Mouse (Mus musculus) lung, embryonic 15.5 days (tissue): ENCODE data around the gene Dclk1. TPM values are rescaled to one million over a fixed set of nuclear protein-coding genes. Genes with fewer than 3 reads are reported as not detected.

Experiments
- ATAC-seq: fragments of 200-750 bp; cut with Nextera tagmentation; 2 replicates; pipeline ENCODE4 v1.8.0; 2017; ENCODE audit warnings: moderate number of reproducible peaks, borderline replicate concordance; ENCODE audit not compliant: low FRiP score, low TSS enrichment; ENCODE audit errors: extremely low read depth
- H3K27ac ChIP-seq: fragments of 300-500 bp; sonication (generic); 2 replicates; pipeline ENCODE4 v1.5.1; 2015; ENCODE audit warnings: moderate library complexity, mild to moderate bottlenecking, inconsistent platforms
- H3K27me3 ChIP-seq: fragments of 300-500 bp; sonication (generic); 2 replicates; pipeline ENCODE4 v1.6.1; 2015; ENCODE audit warnings: inconsistent platforms
- H3K36me3 ChIP-seq: fragments of 300-500 bp; sonication (generic); 2 replicates; pipeline ENCODE4 v1.6.1; 2015; ENCODE audit warnings: inconsistent platforms
- H3K4me1 ChIP-seq: fragments of 300-500 bp; sonication (generic); 2 replicates; pipeline ENCODE4 v1.6.1; 2015; ENCODE audit warnings: inconsistent platforms
- H3K4me2 ChIP-seq: fragments of 300-500 bp; sonication (generic); 2 replicates; pipeline ENCODE4 v1.6.1; 2015; ENCODE audit warnings: inconsistent platforms, mild to moderate bottlenecking, moderate library complexity
- H3K4me3 ChIP-seq: fragments of 300-500 bp; sonication (generic); 2 replicates; pipeline ENCODE4 v1.5.1; 2015; ENCODE audit warnings: mild to moderate bottlenecking, inconsistent platforms
- H3K9ac ChIP-seq: fragments of 300-500 bp; sonication (generic); 2 replicates; pipeline ENCODE4 v1.6.1; 2015; ENCODE audit warnings: inconsistent platforms
- H3K9me3 ChIP-seq: fragments of 300-500 bp; sonication (generic); 2 replicates; pipeline ENCODE4 v1.6.1; 2016; ENCODE audit warnings: inconsistent platforms
- WGBS: fragments of 180-500 bp; shearing (Covaris S2); methylation state at CpG from one replicate; pipeline ENCODE4 v1.1.7; 2015; 5-methylcytosine and 5-hydroxymethylcytosine counted together
- polyA plus RNA-seq: library from polyadenylated mRNA; unstranded; fragments of >200 nt; fragmentation: Nextera tagmentation; extraction: Ambion mirVana; gene quantifications from 2 replicates; pipeline ENCODE4 v1.2.1, GENCODE M21; 2015

The Dclk1 gene
- polyA plus RNA-seq, 1 experiment from 2014 or later, result 10.7 TPM

DNA sequence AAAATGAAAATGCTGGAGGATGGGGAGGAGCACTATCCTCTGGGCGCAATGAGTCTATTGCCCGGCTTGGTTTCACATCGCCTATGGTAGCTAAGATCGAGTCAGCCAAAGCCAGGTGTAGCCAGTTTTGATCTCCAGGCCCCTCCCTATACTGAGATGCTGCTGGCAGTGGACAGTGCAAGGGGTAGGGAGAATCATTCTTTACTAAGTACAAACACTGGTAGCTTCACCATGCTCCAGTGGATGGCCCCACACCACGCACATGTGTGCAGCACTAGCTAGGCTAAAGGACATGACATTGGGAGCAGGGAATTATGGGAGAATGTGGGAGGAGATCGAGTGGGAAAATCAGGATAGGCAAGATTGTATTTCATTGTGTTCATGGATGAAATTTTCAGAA lies 176.7 kb downstream of the Dclk1 start:
- Histone ChIP-seq H3K27ac (no peak overlapping the region), H3K4me1 (peaks cover 11% of the 10 kb centered on the region), H3K4me3 (no peak overlapping the region), H3K9ac (no peak overlapping the region), H3K9me3 (no peaks in the 10 kb centered on the region), H3K4me2 (no peak overlapping the region), H3K27me3 (no peaks in the 10 kb centered on the region), H3K36me3 (no peaks in the 10 kb centered on the region)
- 78% methylated on average over 6 of the region's 6 CpGs for WGBS
- no peak for ATAC-seq

GRCm38 (mm10) chr3:55419334-55419733 lies 177.2 kb downstream of the Dclk1 start:
- H3K4me2 ChIP-seq, result no peak overlapping the region
- H3K27me3 ChIP-seq, result no peaks in the 10 kb centered on the region
- H3K4me1 ChIP-seq, result peaks cover 14% of the 10 kb centered on the region
- no peak for ATAC-seq
- no peak overlapping the region for H3K4me3 ChIP-seq
- no peaks in the 10 kb centered on the region for H3K9me3 ChIP-seq
- 29% methylated on average over 3 of the region's 3 CpGs for whole genome bisulfite sequencing
- no peak overlapping the region for H3K9ac ChIP-seq
- no peak overlapping the region for H3K27ac ChIP-seq
- H3K36me3 ChIP-seq, result no peaks in the 10 kb centered on the region

DNA sequence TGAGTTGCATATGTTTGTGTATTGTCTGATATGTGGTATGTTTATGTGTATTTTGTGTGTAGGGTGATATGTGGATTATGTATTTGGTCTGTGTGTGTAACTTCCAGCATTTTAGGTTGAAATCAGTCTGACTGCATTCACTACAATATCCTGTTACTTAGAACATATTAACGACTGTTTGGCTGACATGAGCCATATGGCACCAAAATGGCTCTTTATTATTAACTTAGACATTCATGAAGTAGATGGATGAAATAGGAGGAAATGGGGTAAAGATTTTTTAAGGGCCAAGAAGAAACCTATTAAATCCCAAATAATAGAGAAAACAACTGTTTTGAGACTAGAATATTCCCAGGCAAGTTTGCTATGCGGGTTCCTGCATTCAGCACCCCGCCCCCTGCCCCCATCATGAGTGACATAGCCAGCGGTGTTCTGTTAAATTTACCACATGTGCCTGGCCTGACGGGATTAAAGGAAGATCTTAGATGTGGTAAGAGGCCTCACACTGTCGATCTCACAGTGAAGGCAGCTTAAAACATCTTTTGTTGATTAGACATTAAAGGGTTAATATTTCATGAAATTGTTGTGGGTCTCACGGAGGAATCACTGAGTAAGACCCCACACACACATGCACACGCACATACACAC lies 178.4 kb downstream of the Dclk1 start:
- H3K27ac ChIP-seq, result no peak overlapping the region
- H3K4me1 ChIP-seq, result peaks cover 12% of the 10 kb centered on the region
- H3K9ac ChIP-seq, result no peak overlapping the region
- WGBS, result 41% methylated on average over 8 of the region's 8 CpGs
- ATAC-seq, result no peak
- H3K27me3 ChIP-seq, result no peaks in the 10 kb centered on the region
- H3K4me3 ChIP-seq, result no peak overlapping the region
- no peaks in the 10 kb centered on the region for H3K9me3 ChIP-seq
- no peaks in the 10 kb centered on the region for H3K36me3 ChIP-seq
- no peak overlapping the region for H3K4me2 ChIP-seq

- Histone ChIP-seq H3K4me1 (peaks cover 10% of the 10 kb centered on the region), H3K36me3 (no peaks in the 10 kb centered on the region), H3K9me3 (no peaks in the 10 kb centered on the region), H3K27ac (no peak overlapping the region), H3K9ac (no peak overlapping the region), H3K27me3 (no peaks in the 10 kb centered on the region), H3K4me2 (no peak overlapping the region), H3K4me3 (no peak overlapping the region)
- 31% methylated on average over 11 of the region's 11 CpGs for WGBS
- no peak for ATAC-seq
These were observed 181.7 kb downstream of the Dclk1 start for GRCm38 (mm10) chr3:55423640-55424397.

- no peaks in the 10 kb centered on the region for H3K9me3 ChIP-seq
- 90% methylated on average over 2 of the region's 2 CpGs for WGBS
These were observed 187.9 kb downstream of the Dclk1 start for GRCm38 (mm10) chr3:55430022-55430549.

DNA sequence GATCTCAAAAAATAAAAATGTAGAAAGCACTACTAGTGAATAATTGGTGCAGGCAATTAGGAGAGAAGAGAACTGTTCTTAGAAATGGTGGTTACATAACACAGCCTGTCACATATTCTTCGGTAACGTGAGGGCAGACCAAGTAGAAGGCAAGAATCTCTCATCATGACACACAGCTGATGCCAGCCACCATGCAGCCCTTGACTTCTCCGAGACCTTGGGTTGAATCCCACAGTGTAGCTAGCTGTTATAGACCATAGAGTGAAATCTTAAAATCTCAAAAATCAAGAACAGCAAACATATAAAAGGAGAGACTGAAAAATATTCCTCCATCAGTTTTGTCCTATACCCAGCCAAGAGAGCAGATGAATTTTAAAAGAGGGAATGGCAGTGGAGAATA lies 189.1 kb downstream of the Dclk1 start:
- no peak overlapping the region for H3K4me2 ChIP-seq
- H3K4me1 ChIP-seq, result no peaks in the 10 kb centered on the region
- 83% methylated on average over 3 of the region's 3 CpGs for WGBS
- H3K27me3 ChIP-seq, result no peaks in the 10 kb centered on the region
- no peak overlapping the region for H3K27ac ChIP-seq
- no peak overlapping the region for H3K9ac ChIP-seq
- H3K4me3 ChIP-seq, result no peak overlapping the region
- ATAC-seq, result no peak
- H3K36me3 ChIP-seq, result no peaks in the 10 kb centered on the region
- no peaks in the 10 kb centered on the region for H3K9me3 ChIP-seq

More at GRCm38 (mm10) chr3:55430022-55430549, 187.9 kb downstream of the Dclk1 start:
- no peak overlapping the region for H3K4me2 ChIP-seq
- H3K36me3 ChIP-seq, result no peaks in the 10 kb centered on the region
- H3K4me1 ChIP-seq, result no peaks in the 10 kb centered on the region
- no peaks in the 10 kb centered on the region for H3K27me3 ChIP-seq
- H3K4me3 ChIP-seq, result no peak overlapping the region
- no peak overlapping the region for H3K9ac ChIP-seq
- no peak for ATAC-seq
- H3K27ac ChIP-seq, result no peak overlapping the region

GRCm38 (mm10) chr3:55434276-55434675 lies 192.1 kb downstream of the Dclk1 start:
- no peak overlapping the region for H3K4me2 ChIP-seq
- no peaks in the 10 kb centered on the region for H3K9me3 ChIP-seq
- no peak overlapping the region for H3K4me3 ChIP-seq
- no peaks in the 10 kb centered on the region for H3K4me1 ChIP-seq
- ATAC-seq, result no peak
- H3K27me3 ChIP-seq, result no peaks in the 10 kb centered on the region
- no peak overlapping the region for H3K27ac ChIP-seq
- WGBS, result 67% methylated on average over 1 of the region's 1 CpGs
- H3K36me3 ChIP-seq, result no peaks in the 10 kb centered on the region
- H3K9ac ChIP-seq, result no peak overlapping the region

DNA sequence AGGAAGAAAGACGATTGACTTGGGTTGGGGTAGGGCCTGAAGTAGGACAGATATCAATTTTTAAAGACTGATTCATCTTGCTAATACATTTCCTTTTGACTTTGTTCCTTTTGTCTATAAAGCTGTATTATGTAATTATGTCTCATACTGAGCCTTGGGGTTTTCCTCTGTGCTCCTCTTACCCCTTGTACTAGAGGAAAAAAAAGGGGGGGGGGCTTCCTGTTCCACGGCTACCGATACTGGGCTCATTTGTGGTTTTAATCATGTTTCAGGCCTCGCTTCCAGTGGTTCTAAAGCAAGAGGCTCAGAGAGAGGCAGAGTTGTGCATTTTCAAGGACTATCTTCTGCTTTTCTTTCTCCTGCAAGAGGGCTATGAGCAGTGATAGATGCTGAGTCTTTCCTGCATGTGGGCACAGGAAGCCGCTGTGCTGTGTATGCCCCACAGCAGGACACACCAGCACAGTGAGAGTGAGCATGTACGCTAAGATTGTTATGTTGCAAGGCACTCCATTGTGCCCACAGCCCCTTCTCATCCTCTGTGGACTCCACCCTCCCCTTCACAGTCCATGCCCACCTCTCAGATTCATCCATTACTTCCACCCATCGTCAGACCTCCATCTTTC lies 196.8 kb downstream of the Dclk1 start:
- WGBS, result 77% methylated on average over 7 of the region's 7 CpGs
- Histone ChIP-seq H3K9ac (no peak overlapping the region), H3K27me3 (no peaks in the 10 kb centered on the region), H3K4me2 (no peak overlapping the region), H3K27ac (no peak overlapping the region), H3K9me3 (no peaks in the 10 kb centered on the region), H3K36me3 (no peaks in the 10 kb centered on the region), H3K4me3 (no peak overlapping the region), H3K4me1 (no peaks in the 10 kb centered on the region)
- ATAC-seq, result no peak

DNA sequence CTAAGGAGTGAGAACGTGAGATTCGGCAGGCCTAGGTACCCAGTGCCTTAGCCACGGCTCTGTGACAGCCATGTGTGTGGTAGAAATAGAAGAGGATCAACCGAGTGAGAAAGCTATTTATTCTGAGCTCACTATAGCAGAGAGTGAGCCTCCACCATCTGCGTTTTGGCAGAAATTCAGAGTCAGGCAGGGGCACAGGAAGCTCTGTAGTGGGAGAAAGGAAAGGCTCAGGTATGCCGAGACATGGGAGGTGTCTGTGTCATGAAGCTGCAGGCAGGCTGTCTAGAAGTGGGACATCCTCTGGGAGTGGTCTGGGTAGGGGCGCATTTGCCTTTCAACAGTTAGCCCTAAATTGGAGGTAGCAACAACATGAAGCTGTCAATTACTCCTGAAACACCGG lies 198.2 kb downstream of the Dclk1 start:
- no peaks in the 10 kb centered on the region for H3K27me3 ChIP-seq
- H3K4me3 ChIP-seq, result no peak overlapping the region
- H3K4me2 ChIP-seq, result no peak overlapping the region
- H3K27ac ChIP-seq, result no peak overlapping the region
- no peak; the same call in 1 of the 2 replicates for ATAC-seq
- WGBS, result 42% methylated on average over 8 of the region's 8 CpGs
- H3K4me1 ChIP-seq, result no peaks in the 10 kb centered on the region
- H3K9me3 ChIP-seq, result no peaks in the 10 kb centered on the region
- H3K36me3 ChIP-seq, result no peaks in the 10 kb centered on the region
- no peak overlapping the region for H3K9ac ChIP-seq

GRCm38 (mm10) chr3:55442012-55442645 lies 200.0 kb downstream of the Dclk1 start:
- no peaks in the 10 kb centered on the region for H3K36me3 ChIP-seq
- no peaks in the 10 kb centered on the region for H3K4me1 ChIP-seq
- H3K9me3 ChIP-seq, result no peaks in the 10 kb centered on the region
- no peak overlapping the region for H3K9ac ChIP-seq
- H3K4me3 ChIP-seq, result no peak overlapping the region
- no peaks in the 10 kb centered on the region for H3K27me3 ChIP-seq
- 72% methylated on average over 11 of the region's 11 CpGs for WGBS
- H3K27ac ChIP-seq, result no peak overlapping the region
- H3K4me2 ChIP-seq, result no peak overlapping the region
- ATAC-seq, result no peak

DNA sequence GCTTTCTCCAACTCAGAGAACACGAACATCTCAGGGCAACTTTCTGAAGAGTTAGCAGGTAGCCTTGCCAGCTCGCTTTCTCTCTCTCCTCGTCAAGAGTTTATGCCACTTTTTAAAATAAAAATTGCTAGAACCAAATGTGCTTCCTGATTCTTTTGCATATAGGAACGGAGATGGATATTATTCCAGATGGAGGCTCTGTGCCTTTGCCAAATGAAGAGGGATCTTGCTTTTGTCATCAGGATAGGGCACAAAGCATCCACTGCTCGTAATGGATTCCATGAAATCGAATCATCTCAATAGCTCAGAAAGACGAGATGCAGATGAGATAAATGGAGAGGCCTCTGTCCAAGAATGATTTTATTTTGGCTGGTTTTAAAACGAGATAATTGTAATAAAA lies 201.1 kb downstream of the Dclk1 start:
- ATAC-seq, result no peak
- no peak overlapping the region for H3K4me3 ChIP-seq
- no peaks in the 10 kb centered on the region for H3K4me1 ChIP-seq
- 77% methylated on average over 8 of the region's 8 CpGs for WGBS
- H3K27ac ChIP-seq, result no peak overlapping the region
- H3K9ac ChIP-seq, result no peak overlapping the region
- H3K9me3 ChIP-seq, result no peaks in the 10 kb centered on the region
- no peaks in the 10 kb centered on the region for H3K36me3 ChIP-seq
- no peaks in the 10 kb centered on the region for H3K27me3 ChIP-seq
- H3K4me2 ChIP-seq, result no peak overlapping the region

DNA sequence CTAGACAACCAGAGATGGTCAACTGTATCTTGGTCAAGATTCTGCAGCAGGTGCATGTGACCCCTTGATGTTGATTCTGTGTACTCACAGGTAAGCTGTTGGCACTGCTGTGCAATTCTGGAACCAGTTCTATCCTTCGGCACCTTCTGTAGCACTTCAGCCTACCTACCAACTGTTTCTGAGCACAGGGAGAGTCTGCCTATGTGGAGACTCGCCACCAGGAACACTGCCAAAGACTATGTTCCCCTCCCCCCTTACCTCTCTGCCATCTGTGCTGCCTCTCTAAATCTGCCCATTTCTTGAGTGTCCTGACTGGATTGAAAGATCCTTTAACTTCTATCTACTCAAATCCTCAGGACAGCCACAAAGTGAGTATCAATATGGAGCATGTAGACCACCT lies 201.6 kb downstream of the Dclk1 start:
- Histone ChIP-seq H3K4me3 (no peak overlapping the region), H3K4me2 (no peak overlapping the region), H3K9ac (no peak overlapping the region), H3K9me3 (no peaks in the 10 kb centered on the region), H3K4me1 (no peaks in the 10 kb centered on the region), H3K36me3 (no peaks in the 10 kb centered on the region), H3K27me3 (no peaks in the 10 kb centered on the region), H3K27ac (no peak overlapping the region)
- no peak for ATAC-seq
- WGBS, result 86% methylated on average over 2 of the region's 2 CpGs
